Mouse (Mus musculus) kidney, adult 8-10 months (tissue): ENCODE measurements around the gene Tmem164.
"Not testable (repeated sequence)": the region's sequence is repeated elsewhere in the genome, so short reads cannot be mapped to it uniquely, and the experiment has no call there.

Experiments used
- DNase-seq, 2 experiments: peaks; one replicate each; pipeline ENCODE4 v3.0.0; 2022

The Tmem164 gene

DNA sequence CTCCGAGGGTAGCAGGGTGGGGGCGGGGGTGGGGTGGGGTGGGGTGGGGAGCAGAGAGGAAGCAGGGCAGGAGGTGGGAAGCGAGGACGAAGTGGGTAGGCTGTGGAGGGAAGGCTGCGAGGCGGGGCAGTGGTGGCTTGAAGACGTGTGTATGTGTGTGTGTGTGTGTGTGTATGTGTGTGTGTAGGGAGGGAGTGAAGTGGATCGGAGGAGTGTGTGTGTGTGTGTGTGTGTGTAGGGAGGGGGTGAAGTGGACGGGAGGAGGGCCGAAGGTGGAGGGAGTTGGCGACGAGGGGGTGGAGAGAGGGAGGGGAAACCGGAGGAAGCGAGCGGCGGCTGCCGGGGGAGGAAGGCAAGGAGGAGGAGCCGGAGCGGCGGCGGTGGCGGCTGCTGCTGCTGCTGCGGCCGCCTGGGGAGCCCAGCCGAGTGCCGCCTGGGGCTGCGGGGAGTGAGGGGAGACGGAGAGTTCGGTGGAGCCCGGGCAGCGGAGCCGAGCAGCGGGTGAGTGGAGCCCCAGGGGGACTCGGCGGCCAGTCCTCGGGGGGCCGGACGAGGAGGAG lies at the start of gene Tmem164:
TSS of gene Tmem164 (plus strand) at position 351 of the 560 bp plus-strand sequence.
- peak; percentile 72 to 78 for DNase-seq

DNA sequence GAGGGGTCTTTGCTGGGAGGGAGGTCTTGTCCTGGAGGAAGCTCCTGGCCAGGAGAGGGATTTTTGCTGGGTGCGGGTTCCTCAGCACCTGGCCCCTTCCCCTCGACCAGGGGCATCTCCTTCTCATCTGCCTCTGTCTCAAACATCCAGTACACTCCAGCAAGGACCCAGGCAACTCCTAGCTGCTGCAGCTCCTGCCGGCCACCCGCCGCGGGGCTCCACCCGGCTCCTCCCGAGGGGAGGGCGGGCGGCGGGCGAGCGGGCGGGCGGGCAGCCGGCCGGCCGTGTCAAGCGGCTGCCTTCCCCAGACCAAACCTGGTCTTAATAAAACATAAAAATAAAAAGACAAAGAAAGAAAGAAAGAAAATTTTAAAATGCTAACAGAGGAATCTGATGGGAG lies 48.2 kb upstream of the Tmem164 start:
- not testable (repeated sequence) for DNase-seq

DNA sequence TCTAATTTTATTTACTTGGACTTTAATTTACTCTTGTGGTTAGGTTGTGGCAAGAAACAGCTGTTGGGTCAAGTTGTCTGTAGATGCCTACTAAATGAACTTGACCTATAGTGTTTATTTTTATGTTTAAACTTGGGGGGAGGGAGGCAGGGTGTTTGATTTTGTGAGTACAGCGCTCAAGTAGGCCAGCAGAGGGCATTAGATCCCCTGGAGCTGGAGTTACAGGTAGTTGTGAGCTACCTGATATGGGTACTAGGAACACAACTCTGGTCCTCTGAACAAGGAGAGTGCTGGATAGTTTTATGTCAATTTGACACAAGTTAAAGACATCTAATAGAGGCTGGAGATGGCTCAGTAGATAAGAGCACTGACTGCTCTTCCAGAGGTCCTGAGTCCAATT lies 34.0 kb upstream of the Tmem164 start:
- no peak for DNase-seq

DNA sequence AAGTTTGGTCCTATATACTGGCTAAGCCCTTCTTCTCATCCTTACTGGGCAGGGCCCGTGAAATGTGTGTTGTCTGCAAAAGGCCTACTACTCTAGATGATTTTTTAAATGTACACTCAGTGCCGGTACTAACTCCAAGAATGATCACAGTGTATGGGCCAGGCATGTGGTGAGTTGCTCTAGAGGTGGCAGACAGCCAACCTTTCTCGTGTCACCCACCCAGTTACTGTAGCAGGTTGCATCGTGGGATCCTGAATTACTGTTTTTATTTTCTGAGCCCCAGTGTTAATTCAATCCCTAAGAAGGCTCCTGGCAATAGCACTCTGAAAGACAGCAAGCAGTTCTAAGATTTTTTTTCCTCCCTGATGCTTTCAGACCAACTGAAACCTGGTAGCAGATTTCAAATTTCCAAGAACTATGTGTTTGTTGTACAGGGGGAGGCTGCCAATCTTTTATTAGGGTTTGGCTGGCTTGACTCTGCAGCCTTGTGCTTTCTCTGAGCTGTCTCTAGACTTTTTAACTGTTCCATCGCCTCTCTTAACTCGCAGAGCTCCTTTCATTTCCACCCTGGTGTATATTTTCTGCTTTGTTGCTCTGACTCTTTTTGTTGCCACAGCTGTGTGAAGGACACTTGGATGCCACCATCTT lies 31.0 kb upstream of the Tmem164 start:
- DNase-seq = no peak

DNA sequence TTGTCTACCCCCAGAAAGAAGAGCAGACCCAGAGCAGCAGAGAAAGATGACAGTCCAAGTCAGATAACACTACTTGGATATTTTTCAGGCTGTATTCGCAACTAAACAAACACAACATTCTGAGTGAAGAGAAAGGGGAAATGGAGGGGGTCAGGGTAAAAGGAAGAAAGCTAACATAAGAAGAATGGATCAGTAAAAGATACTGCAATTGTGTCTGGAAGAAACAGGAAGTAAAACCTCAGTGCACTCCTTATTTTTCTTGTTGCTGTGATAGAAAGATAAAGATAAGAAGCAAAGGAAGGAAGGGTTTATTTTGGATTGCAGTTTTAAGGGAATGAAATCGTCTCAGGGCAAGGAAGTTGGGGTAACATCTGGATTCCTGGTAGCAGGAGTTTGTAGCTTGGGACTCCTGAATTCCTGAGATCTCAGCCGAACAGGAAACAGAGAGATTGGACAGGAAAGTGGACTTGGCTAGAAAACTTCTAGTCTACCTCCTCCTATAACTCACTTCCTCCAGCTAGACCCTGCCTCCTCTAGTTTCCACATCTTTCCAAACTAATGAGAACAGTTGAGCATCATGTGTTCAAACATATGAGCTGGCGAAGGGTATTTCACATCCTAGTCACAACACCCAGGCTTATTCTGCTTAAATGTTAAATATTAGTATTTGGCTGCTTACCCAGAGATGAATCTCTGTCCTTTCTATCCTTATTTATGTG lies 16.3 kb upstream of the Tmem164 start:
- no peak for DNase-seq

DNA sequence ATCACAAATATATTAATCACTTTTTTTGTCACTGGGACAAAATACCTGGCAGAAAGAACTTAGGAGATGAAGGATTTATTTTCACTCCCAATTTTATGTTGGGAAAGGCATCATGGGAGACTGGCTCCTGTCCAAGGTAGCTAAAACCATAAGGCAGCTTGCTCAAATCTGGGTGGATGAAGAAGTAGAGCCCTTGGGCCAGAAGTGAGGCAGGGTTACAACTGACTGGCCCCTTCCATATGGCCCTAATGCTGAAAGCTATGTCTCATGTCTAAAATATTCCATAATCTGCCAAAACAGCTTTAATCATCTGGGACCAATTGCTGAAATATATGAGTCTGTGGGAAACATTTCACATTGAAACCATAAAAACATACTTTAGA lies 15.8 kb upstream of the Tmem164 start:
- no peak for DNase-seq

DNA sequence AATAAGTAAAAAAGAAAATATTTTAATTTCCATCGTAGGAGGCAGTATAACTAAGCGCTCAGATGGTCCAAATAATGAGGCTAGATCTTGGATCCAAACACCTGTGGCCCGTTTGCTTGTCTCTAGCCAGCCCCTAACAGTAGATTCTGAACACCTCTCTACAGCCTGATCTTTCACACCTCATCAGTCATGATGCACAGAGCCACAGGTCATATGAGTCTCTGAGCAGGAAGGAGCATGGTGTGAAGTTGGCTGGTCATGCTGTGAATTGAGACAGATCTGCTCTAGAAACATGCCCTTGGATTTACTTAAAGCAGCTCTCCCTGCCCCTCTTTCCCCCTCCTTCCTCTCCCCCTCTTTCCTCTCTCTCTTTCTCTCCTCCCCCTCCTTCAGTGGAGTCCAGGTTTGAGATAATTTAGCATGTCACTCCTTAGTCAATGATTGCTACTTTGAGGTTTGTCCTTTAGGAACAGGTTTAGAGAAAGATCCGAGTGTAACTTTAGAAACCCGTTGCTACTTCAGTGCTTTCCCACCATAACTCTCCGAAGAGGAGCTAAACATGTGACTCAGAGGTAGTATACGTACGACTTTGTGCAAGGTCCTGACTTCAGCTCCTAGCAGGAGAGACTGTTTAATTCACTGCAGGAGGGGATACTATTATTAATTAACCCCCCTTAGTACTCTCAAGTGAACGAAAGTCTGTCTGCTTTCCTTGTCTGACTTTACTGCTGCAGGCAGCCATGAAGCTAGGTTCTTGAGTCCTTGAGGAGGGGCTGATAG lies 11.7 kb upstream of the Tmem164 start:
- no peak for DNase-seq

DNA sequence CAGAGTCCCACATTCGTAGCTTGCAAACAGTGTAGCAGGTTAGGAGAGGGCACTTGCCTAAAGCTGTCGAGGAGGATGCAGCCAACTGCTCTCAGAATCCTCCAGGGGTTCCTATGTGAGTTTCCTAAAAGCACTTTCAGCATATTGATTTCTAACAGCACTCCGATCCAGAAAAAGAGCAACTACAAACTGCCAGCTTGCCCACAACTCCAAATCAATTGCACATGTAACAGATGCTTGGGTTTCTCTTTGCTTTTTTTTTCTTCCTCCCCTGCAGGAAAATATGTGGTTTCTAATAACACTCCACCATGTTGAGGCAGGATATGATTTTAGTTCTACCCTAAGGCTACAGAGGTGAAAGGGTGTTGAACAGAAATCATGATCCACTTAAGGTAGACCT lies 11.1 kb upstream of the Tmem164 start:
- DNase-seq = no peak

DNA sequence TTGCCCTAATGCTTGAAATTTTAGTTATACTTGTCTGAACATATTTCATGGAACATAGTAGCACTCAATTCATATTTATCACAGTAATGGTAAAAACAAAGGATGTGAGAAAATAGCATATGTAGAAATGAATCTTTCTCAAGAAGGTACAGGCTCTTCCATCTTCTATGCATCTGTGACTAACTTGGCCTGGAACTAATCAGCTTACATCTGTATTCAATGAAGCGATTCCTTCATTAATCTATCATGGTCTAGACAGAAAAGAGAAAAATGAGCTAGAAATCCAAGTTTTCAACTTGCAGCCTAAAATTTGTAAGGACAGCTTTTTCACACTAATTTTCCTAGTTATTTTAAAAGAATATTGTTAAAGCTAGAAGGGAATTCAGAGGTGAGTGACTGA lies 10.1 kb upstream of the Tmem164 start:
- DNase-seq = no peak

DNA sequence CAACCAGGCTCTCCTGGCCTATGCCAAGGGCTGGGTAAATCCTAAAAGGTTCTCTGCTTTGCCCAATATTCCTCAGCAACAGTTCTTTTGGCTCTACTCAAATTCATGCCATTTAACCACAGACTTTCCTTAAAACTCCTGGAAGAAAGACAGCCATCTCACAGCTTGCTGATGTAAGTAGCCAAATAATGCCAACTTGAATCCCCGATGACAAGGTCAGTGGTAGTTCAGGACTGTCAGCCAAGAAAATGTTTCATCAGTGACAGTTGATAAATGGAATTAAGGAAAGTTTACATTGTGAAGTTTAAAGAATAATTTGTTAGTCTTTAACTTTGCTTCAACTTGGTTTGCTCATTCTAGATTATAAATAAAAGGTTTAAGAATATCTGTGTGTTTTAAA lies 8.5 kb upstream of the Tmem164 start:
- no peak for DNase-seq

DNA sequence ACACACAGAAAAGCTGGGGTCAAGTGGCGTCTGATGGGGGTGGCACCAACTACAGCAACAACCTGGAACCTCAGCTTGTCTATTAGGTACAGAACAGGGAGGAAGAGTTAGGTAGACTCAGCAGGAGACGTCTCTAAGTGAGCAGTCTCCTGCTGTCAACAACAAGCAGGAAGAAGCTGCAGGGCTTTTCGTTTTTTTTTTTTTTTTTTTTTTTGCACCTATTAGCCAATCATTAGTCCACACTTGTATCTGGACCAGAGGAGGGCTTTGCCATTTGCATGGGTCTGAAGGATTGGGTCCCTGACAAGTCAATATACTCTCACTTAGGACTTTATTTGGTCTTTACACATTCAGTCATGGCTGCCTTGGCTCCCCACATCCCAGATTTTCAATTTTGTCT lies 4.0 kb upstream of the Tmem164 start:
- DNase-seq = no peak

DNA sequence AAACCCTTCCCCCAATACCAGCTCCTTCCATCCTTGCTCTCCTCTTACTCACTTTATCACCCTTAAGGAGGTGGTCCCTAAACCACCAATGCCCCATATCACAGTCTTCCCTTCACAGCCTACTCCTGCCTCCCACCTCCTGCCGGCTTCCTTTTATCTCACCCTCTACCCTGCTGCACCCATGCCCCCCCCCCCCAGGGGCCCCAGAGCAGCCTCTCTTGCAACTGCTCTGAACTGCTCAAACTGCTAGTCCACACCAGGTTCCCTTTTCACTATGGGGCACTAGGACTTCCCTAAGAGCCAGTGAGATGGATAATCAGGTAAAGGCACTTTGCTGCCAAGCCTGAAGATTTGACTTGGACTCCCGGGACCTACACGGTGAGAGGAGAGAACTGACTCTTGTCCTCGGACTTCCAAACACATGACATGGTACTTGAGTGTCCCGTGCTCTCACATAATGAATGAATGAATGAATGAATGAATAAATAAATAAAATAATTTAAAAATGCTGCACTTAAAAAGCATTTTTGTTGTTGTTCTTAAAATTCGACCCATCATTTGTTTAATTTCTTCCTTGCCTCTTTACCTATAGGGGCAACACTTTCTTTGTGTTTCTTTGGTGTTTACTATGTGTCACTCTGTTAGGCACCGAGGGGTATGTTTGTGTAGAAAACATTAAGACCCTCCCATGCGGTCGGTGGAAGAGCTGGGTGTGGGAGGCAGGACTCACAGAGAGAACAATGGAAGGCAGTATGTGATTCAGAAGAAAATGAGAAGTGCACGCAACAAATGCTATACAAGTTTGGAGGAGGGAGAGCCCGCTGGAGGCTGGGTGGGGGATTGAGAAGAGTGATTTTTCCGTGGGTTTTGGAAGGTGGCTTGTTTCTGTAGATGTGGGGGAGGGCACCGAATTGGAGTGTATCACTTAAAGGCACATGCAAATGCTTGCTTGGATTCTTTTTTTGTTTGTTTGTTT lies 2.4 kb upstream of the Tmem164 start:
- no peak for DNase-seq

DNA sequence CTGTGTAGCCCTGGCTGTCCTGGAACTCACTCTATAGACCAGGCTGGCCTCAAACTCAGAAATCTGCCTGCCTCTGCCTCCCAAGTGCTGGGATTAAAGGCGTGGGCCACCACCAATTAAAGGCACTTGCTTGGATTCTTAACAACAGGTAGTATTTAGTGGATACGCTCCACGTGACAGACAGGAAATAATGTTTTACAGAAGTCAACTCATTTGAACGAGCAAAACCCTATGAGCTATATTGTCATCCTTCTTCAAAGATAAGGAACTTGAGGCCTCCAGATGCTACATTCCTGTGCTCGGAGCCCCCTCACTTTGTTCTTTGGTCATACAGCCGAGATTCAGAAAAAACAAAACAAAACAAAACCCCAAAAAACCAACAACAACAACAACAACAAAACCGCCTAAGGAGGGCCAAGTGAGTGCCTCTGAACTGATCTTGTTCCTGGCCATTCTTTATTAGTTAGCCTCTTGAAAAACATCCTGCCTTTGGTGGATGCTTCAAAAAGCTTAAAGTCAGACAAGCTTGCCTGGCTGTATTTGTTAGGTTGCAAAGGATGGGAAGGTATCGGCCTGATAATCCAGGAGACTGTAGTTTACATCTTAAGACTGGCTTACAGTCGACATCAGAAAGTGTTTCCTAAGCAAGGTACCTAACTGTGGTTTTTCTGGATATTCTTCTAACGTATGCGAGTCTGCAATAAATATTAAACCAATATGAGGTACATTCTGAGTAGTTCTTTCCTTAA lies 1.5 kb upstream of the Tmem164 start:
- DNase-seq = no peak

DNA sequence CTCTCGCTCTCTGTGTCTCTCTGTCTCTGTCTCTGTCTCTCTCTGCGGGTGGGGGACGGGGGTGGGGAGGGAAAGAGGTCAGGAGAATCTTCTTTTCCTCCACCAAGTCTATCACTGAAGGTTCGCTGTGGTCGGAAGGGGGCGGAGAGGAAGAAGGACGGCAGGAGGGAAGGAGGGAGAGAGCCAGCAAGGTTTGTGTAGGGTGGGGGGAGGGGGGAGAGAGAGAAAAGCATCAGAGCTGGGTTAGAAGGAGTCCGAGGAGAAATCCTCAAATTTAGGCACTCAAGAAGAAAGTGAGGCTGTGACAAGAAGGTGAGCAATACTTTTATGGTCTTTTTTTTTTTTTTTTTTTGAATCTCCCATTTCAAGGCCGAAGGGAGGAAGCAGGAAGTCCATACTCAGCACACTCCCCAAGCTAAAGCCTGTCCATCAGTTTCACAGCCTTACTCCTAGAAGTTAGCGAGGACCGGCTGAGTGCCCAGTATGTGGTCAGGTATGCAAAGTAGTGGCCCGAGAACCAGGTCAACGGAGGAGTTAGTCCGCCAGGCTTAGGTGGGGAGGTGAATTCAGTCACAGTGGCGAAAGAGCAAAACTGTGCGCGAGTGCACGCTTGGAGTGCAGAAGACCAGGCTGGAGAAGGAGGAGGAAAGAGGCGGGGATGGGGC lies 683 bp upstream of the Tmem164 start:
- DNase-seq = peak; percentile 50 to 54

DNA sequence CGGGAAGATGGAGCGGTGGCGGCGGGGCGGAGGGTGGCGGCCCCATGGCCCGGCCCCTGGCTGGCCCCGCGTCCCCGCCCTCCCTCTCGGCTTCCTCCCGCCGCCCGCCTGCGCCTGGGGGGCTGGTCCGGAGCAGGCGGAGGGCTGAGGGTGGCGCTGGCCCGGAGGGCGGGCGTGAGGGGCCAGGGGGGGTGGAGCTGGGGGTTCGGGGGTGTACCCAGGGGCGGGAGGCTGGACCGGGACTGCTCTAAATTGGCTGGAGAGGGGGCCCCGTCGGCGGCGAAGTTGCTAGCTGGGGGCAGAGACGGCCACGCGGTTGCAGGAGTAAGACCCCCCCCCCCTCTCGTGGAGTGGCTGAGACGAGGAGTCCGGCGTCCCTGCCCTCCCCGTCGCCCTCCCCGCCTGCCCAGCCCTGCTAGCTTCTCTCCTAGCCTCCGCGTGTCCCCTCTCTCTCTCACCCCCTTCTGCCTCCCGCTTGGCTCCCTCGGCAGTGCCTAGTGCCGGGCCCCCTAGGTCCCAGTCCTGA lies 473 bp downstream of the Tmem164 start:
- DNase-seq = peak in 1 of 2 experiments; percentile 43

DNA sequence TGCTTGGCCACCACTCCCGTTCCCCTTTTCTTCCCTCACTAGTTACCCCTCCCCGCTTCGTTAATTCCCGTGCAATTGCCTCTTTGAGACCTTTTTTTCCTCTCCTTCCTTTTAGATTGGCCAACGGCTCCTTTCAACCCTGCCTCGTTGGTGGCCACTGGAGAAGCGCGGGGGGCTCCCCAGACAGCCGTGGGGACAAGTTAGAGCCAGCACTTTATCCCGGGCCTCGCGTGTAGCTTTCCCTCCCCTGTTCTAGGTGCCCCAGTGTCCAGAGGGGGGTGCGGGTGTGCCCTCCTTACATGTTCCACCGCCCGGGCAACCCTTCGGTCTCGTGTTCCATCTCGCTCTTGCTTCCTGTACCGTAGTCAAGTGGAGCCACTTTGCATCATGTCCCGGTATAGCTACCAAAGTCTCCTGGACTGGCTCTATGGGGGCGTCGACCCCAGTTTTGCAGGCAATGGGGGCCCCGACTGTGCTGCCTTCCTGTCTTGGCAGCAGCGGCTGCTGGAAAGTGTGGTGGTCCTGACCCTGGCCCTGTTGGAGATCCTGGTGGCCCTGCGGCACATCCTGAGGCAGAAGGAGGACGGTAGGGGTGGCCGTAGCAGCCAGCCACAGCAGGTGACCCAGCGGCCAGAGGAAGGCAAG lies 1.1 kb downstream of the Tmem164 start:
- no peak for DNase-seq

DNA sequence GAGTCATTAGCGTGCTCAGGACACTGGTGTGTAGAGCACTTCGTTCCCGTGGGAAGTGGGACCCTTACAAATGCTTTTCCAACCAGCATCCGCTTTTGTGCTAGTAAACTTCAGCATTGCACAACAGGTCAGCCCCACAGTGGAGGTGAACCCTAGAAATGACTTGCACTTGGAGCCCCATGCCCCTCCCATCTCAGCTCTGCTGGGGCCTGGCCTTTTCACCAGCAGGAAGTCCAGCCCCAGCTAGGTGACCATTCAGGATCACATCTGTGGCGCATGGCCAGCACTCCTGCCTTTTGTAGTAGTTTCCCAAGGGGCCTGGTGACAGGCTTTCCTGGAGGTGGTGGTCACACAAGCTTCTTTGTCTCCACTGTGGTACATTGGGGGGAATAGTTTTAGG lies 1.8 kb downstream of the Tmem164 start:
- peak in 1 of 2 experiments; percentile 28 for DNase-seq

DNA sequence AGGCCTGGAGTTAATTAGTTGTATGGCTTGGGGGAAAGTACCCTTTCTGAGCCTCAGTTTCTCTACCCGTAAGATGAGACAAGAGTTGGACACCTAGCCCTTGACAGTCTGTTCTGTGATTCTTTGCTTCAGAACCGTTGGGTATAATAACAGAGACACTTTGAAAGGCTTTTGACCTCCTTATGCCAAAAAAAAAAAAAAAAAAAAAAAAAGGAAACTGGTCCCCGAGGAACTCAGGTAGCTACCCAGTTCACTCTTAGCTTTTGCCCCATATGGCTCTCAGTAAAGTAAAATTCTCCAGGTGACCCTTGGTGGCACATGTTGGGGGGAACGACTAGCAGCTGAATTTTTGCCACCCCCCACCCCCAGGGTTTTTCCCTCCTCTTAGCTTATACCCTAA lies 3.5 kb downstream of the Tmem164 start:
- no peak for DNase-seq

DNA sequence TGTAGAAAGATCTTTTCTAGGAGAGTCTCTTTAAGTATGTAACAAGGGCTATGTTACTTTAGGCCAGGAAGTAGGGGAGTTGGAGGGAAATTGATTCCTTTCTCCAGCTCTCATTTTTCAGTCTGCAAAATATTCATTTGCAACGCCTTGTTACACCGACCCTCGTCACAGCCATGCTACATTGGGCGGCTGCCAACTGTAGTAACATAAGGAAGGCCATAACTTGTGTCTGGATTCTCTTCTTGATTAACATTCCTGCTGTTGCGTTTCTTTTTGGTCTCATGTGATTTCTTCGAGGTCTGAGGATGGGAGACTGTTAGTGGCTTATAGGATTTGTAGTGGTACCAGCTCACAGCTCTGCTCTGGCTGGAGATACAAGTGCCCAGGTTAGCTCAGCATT lies 4.5 kb downstream of the Tmem164 start:
- DNase-seq = no peak

DNA sequence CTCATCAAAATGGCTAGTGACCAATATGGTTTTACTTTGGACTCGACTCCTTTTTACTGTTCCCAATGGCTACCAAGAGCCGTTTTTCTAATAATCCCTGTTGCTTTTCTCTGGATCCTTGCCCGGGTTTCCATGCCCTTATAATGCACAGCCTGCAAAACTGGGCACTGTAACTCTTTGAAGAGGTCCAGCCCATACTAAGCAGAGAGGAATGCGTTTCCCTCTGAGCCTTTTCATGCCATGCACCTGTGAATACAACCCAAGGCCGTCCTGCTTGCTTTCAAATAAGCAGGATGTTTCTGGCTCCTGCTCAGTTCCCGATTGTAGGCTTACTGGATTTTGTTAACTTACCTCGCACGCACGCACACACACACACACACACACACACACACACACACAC lies 7.3 kb downstream of the Tmem164 start:
- no peak for DNase-seq
